Mouse (Mus musculus): ENCODE data around the gene Speg. TPM values are rescaled to one million over a fixed set of nuclear protein-coding genes. Genes with fewer than 3 reads are reported as not detected.

The Speg gene
- total RNA-seq, 2 experiments from 2014 or later, result 9.8 to 10.8 TPM

DNA sequence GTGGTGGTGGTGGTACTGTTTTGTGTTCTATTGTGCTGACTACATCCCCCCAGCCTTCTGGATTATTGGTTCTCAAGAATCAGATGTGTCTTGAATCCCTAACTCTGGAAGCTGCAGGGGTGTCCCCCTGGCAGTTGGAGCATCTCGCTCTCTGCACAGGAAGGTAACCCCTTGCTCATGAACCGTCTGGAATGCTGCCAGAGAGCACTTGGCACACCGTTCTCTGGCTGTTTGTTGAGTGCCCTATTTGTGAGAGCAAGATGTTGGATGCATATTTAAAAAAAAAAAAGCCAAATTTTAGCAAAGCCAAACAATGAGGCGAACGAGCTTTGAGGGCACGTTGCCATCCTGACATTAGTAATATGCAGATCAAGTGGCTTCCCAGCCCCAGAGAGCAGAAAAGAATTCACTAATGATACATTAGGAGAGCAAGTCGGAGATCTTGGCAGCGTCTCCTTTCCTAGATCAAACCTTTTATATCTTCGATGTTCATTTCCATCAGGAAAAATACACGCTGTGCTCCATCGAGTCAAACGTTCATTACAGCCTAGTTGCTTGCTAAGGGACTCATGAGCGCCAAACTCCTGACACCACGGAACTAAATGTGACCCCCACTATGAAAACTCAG is 9.5 kb upstream of the Speg start:
- DNase-seq, result no peak

DNA sequence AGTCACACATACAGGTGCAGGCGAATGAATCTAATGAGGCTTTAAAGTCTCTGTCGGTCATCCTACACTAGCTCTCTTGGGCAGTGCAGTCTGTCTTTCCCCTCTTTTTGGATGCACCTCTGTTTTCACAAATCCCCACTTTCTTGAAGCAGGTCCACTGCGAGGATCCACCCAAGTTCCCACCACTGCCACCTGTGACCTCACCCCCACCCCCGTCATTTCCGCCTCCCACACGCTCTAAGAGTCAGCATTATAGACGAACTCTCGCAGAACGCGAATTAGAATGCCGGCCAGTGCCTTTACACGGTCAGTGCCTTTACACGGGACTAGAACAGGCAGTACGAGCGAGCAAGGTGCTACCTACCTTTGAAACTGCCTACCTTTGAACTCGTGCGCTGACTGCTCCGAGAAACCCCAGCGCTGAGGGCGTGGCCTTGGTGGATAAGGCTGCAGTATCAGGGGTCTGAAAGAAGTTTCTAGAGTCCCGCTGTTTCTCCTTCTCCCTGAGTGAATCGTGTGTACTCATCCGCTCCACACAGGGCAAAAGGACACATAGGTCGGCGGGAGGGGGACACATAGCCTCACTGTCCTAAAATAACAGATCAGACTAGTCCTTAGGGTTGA is 5.6 kb upstream of the Speg start:
- DNase-seq, result no peak

DNA sequence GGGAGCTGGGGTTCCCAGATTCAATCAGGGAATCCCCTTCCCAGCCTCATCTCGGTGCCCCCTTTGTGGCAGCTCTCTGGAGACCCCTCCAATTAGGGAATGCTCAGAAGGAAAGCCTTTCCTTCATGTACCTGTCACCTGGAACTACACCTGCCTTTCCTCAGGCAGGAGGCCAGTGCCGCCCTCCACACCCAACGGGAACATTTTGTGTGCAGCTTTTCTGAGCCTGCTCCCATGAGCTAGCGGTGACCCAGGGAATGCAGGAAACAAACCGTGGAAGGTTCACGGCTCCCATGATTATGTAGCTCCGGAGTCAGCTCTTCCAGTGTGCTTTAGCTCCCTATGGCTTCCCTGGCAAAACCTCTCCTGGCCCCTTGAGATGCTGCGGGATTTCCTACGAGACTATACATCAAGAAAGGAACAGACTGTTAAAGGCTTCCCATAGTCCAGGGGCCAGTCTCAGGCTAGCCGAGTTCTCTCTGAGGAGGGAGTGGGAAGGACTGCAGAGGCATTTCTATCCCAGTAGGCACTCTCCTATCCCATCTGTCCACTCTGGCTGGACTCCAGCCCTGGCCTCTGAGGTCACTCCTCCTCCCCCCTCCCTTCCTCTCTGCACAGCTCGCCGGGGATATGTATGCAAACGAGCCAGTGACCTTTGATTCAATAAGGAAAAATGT is 5.0 kb upstream of the Speg start:
- DNase-seq, result peak; percentile 80 to 85

DNA sequence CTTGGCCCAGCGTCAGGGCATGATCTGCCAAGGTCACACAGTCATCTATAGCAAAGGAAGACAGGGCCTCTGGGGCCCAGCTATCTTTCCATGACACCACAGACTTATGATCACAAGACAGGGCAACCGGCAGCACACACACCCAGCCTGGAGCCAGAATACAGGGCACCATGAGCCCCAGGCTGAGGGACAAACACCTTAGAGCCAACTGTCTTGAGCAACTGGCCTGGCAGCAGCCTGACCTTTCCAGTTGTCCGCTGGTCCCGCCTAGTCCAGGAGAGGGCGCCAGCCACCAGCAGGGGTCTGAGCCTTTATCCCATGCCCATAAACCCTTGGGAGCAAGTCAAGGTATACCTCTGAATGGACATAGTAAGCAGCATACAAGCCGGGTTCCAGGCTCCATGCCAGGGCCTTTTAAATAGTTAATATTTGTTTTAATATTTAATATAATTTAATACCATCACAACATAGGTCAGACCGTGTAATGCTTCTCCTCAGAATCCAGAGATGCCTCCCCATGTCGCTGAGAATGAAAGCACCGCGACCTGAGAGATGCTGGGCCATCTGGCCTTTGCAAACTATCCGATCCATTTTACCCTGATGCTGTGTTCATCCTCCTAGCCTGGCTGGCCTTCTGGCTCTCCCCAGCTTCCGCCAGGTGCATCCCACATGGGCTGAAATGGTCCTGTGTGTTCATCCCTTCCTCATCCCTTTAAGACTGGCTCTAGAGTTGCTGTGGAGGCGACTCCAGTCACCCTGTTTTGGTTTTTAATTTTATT is 3.6 kb upstream of the Speg start:
- DNase-seq, result peak; percentile 79 to 80

DNA sequence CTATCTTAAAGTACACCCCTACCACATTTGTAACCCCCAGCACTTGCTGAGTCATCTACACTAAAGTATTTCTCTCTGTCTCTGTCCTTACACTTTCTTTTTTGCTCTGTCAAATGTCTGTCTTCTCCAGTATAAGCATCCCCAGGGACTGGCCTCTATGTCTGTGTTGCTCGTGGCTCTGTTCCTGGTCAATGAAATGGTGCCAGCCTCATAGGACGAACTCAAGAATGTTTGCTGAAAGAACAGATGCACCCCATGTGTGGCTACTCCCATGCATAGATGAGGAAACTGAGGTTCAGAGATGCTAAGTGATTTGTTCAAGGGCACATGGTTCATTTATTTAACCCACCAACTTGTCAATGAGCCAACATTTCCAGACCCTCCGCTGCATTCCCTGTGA is 2.6 kb upstream of the Speg start:
- no peak for DNase-seq

DNA sequence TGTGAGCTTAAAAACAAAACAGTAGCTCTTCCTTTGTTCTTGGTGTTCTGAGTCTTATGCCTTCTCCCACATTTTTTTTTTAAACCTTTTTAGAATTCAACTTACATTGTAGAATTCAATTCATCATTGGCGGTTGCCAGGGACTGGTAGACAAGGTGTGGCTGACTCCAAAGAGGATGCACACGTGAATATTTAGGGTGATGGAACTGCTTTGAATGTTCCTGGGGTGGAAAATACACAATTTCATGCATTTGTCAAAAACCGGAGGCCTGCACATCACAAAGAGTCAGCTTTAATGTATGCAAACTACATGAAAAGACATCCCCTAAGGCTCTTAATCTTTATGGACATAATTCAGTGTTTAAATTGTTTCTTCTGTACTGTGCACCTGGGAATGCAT is 1.8 kb upstream of the Speg start:
- DNase-seq, result no peak

DNA sequence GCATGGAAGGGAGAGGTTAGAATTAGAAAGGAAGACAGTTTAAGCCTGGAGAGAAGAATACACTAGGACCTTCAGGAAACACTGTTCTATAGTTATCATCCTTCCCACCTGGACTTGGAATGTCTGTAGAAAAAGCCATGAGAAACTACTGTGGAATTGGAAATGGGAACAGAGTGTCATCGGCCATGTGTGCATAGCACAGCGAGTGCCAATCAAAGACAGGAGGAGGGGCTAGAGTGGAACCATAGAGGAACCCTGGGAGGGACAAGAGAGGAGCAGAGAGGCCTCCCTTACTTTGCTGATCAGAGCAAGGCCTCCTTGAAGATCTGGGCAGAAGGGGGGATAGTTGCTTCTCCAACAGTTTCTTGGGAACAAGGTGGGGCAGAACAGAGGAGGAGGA is 4.1 kb downstream of the Speg start:
- DNase-seq, result no peak

DNA sequence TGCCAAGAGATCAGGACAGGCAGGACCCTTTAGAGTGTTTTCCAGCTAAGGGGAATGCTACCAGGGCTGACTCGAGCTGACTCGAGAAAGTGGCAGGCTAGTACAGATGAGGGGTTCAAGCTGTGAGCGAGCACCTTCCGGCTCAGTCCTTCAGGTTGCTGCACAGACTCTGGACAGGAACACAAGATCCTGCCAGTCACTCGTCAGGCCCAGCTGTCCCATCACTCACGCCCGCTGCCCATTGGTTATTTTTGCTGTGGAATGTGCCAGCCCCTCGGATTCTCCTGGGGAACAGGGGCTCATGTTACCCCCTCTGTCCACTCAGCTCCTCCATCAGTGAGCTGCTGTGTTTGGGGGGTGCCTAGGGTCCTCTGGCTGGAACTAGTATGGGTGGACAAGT is 4.8 kb downstream of the Speg start:
- no peak for DNase-seq

DNA sequence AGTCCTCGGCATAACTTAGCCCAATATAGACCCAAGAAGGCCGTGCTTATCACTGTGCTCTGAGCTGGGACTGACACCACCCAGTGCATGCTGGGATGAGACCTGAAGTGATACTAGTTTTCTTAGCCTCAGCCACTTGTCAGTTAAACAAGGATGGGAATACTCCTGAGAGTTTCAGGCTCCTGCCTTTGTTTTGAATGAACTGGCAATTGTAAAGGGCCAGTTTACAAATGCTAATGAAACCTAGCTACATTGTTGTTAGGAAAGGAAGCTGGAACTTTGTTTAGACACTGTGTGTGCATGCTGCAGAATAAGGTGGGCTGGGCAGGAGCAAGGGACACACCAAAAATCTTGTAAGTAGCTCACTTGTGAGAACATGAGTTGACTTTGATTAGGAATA is 5.9 kb downstream of the Speg start:
- DNase-seq, result no peak

DNA sequence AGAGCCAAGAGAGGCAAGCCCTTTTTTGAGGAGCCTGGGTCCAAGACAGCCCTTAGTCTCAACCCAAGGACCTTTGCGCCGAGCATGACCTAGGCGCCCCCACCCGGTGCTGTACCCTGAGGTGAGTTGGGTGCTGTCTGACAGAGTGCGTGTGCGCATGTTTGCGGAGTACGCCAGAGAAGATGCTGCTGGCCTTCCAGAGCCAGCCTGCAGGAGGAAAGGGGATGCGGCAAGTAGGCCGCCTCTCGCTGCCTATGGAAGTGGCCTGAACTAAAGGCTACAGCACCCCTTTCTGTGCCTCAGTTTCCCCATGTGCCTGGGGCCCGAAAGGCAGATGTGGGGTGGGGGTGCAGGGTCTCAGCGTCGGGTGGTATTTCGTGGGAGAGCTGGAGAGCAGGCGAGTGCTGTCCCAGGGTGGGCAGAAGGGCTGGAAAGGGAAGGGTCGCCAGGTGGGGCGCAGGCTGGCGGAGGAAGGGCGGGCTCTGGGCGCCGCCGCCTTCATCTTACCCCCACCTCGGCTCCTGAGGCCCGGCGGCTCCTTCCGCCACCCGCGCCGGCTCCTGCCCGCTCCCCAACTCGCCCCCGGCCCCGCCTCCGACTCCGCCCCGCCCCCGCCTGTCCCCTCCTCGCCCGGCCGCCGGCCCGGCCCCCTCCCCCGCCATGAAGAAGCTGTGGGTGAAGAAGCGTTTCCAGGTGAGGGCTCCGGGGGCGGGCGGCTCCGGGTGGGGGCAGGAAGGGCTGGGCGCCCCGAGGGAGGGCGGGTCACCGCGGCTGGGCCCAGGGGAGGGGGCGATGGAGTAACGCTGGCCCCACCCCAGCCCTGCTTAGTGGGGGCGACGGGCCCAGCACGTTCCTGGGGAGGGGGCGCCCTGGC is 6.6 kb downstream of the Speg start:
- peak; percentile 64 to 80 for DNase-seq

DNA sequence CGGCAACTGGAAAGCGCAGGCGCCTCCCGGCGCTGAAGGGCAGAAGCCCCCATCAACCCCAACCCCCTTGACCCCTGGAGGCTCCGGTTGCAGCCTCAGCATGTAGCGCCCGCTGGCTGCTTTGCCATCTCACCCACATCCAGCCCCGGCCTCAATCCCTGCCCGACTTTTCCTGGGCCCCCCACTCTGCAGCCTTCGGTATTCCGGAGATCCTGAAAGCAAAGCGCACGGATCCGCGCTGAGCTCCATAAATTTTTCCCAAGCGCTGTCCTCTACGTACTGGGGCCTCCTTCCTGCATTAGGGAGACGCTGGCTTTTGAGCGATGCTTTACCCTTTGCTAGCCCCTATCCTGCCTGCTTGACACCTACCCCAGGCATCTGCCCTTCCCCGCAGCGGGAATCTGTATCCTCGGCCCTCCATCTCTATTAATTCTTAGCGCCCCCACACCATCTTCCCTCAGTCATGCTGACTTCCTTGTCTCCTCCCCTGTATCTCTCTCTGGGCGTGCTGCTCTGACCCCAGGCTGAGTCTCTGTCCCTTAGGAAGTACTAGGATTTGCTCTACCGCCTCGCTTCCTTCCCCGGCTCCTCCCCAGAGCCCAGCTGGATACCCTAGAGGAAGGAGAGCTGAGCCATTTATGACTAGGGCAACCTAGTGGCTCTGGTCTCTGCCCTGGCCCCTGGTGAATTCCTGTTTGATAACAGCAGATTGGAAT is 7.4 kb downstream of the Speg start:
- DNase-seq, result no peak

DNA sequence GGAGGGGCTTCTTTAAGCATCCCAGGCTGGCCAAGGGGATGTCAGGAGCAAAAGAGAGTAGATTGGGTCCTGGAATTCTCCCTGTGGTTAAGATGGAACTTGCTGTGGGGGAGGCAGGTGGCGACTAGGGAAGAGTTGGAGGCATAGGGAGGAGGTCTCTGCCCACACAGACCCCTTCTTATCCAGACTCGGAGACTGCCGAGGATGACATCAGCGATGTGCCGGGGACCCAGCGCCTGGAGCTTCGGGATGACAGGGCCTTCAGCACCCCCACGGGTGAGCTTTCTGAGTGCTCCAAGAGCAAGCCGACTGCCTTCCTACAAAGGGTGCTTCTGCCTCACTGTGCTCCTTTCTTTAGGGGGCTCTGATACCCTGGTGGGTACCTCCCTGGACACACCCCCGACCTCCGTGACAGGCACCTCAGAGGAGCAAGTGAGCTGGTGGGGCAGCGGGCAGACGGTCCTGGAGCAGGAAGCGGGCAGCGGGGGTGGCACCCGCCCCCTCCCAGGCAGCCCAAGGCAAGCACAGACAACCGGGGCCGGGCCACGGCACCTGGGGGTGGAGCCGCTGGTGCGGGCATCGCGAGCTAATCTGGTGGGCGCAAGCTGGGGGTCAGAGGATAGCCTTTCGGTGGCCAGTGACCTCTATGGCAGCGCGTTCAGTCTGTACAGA is 9.5 kb downstream of the Speg start:
- no peak for DNase-seq

DNA sequence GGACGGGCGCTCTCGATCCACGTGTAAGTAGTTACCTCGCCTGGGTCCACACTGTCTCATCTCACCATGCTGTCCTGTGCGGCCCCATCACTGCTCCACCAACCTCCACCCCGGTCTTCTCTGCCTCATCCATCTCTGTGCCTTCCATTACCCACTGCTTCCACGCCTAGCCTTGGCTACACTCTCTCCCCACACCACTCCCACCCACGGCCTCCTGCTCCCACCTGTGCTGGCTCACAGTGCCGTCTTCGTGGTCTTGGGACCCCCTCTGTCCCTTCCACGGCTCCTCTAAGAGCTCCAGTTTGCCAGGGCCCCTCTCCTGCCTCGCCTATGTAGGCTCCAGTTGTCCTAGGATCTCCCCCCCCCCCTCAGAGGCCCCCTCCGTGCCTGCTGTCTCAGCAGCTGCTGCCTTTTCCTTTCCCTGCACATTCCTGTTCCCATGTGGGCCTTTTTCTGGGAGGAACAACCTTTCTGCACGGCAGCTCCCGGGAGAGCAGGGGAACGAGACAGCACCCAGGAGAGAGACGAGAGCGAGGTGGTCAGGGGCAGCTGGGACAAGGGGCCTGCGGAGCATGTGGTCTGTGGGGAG is 10.1 kb downstream of the Speg start:
- no peak for DNase-seq

DNA sequence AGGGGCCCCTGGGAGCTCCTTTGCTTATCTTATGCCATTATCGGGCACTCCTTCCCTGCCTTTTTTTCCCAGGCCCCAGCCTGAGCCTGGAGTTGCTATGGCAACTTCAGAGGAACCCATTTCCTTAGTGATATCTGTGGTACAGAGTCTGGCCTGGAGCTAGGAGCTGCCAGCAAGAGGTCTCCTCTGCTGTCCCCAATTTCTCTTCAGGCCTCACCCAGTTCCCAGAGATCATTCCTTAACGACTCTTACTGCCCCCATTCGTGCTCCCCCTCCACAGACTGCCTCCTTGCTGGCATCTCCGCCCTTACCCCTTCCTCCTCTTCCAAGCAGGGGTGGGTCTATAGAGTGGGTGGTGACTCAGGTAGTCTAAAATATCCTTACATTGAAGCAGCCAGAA is 11.1 kb downstream of the Speg start:
- no peak for DNase-seq

DNA sequence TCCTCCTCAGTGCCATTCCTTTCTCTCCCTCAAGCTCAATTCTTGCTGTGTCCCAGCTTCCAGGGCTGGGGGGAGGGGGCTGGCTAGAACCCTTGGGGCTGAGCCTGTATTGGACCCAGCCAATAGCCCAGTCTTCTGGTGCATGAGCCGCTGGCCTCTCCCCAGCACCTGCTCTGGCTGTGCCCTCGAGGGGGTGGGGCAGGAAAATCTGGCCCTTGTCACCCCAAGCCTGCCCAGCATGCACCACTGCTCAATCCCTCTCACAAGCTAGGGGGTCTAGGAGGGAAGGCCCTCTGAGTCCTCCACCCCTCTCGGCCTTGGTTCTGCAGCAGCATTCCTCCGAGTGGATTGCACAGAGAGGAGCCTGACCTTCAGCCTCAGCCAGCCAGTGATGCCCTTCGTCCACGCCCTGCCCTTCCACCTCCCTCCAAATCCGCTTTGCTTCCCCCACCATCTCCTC is 12.4 kb downstream of the Speg start:
- DNase-seq, result no peak

DNA sequence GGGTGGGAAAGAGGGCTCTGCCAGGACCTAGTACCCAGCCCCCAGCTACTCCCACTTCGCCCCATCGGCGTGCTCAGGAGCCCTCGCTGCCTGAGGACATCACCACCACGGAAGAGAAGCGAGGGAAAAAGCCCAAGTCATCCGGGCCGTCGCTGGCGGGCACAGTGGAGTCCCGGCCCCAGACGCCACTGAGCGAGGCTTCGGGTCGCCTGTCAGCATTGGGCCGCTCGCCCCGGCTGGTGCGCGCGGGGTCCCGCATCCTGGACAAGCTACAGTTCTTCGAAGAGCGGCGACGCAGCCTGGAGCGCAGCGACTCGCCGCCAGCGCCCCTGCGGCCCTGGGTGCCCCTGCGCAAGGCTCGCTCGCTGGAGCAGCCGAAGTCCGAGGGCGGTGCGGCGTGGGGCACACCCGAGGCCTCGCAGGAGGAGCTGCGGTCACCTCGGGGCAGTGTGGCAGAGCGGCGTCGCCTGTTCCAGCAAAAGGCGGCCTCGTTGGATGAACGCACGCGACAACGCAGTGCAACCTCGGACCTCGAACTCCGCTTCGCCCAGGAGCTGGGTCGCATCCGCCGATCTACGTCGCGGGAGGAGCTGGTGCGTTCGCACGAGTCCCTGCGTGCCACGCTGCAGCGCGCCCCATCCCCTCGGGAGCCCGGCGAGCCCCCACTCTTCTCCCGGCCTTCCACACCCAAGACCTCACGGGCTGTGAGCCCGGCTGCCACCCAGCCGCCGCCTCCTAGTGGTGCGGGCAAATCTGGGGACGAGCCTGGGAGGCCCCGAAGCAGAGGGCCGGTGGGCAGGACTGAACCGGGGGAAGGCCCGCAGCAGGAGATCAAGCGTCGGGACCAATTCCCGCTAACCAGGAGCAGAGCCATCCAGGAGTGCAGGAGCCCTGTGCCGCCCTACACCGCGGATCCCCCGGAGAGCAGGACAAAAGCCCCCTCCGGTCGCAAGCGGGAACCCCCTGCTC is 13.1 kb downstream of the Speg start:
- no peak for DNase-seq

DNA sequence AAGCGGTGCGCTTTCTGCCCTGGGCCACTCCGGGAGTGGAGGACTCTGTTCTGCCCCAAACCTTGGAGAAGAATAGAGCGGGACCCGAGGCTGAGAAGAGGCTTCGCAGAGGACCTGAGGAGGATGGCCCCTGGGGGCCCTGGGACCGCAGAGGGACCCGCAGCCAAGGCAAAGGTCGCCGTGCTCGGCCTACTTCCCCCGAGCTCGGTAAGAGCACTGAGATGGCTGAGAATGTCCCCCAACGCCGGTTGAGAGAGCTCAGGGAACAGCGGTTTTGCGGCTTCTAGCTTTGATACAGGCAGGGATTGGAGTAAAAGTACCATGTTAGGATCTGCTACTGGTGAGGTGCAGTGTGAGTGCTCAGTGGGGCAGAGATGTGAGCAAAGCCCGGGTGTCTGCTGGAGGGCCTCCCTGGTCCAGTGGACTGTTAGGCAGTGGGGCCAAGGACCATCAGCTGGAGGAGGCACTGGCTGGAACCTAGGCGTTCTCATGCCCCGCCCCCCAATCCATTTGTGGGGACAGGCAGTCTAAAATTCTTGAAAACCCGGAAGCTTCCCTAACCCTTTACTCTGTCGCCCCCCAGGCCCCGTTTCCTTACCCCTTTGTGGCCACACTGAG is 13.9 kb downstream of the Speg start:
- no peak for DNase-seq

DNA sequence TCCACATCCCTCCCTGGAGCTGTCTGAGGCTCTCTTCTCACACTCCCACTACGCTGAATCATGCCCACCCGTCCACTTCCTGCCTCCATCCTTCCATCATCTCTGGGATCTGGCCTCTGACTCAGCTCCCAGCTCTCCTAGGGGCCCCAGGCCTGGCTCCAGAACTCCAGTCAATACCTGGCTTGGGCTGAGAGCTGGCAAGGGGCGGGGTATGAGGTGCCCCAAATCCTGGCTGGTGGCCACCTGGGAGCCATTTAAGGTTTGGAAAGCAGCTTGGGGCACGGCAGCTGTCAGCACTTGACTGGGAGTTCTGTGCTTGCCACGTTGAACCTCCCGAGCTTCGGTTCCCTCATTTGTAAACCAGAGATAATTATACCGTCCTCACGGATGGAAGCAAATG is 18.0 kb downstream of the Speg start:
- DNase-seq, result no peak

DNA sequence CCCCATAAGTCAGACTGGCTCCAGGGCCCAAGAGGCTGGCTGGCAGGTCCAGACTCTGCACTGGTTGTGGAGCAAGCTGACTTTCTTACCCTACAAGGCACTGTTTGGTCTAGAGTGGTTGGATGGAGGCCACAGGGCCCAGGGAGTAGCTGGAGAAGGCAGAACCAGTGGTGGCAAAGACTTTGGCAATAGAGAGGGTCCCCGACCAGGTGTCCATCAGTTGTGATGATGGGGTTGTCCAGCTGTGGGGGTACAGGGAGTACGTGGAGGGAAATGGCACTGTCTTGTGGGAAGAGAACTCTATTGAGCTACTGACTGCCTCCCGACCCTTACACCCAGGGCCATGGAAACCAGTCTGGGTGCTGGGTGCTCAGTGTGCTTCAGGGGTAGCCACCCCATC is 18.7 kb downstream of the Speg start:
- no peak for DNase-seq

Measured in adrenal gland, postnatal 36 days (tissue).